Mouse (Mus musculus) heart, postnatal 10 days (tissue): ENCODE data around the gene Ucn2. TPM values are rescaled to one million over a fixed set of nuclear protein-coding genes. Genes with fewer than 3 reads are reported as not detected.

Experiments
- DNase-seq, 2 experiments: peaks; one replicate each; pipeline ENCODE4 v3.0.0; 2021
- intact Hi-C: fragments of 180-260 bp; cut with DNase I; formaldehyde crosslinking; loops from one replicate; pipeline ENCODE4 v1.15.1; 2025
- microRNA-seq, 2 experiments: library from miRNA; unstranded; fragments of <30 nt; microRNA quantifications; one replicate each; pipeline ENCODE4 v1.2.0; 2022
- total RNA-seq, 2 experiments: library from RNA; stranded (reverse); gene quantifications; 2 replicates each; pipeline ENCODE4 v1.2.3; 2021

The Ucn2 gene
- total RNA-seq, 2 experiments from 2014 or later: not detected

DNA sequence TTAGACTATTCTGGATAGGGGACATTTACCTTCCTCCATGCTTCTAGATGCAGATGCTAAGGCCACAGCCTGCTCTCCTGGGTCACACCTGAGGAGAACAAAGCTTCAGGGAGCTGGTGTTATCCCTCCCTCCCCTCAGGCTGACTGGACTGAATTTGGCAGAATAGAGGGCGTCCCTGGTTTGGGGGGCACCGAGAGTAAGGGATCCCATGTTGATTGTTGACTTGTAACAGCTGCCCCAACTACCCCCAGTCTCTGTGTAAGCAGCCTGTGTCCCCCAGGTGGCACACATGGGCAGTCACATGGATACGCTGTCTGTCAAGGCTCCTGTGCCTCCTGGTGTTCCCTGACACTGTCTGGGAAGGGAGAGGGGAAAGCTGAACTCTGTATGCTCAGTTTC lies 42.6 kb downstream of the Ucn2 start:
- no peak for DNase-seq
- intact Hi-C loops: no loop called here

DNA sequence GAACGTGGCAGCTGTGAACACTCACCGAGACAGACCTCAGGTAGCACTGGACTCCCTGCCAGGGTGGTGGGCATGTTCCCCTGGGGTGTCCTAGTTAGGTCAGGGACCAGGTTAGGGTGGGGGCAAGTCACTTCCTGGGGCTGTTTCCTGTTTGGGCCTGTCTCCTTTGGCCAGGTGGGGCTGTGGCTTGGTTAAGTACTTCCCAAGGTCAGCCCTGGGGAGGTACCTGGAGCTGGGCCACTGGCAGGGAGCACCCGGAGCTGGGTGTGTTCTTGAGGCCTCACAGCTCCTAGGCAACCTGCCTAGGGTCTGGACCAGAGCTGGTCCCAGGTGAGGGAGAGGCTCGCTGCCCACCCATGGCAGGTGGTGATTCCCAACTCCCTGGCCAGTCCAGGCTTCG lies 43.1 kb downstream of the Ucn2 start:
- no peak for DNase-seq
- intact Hi-C loops: no loop called here

- intact Hi-C loops: no loop called here
- DNase-seq: no peak
These were observed 44.5 kb downstream of the Ucn2 start for GRCm38 (mm10) chr9:109030312-109030711.

GRCm38 (mm10) chr9:109031001-109031400 lies 45.2 kb downstream of the Ucn2 start:
- intact Hi-C loops: no loop called here

DNA sequence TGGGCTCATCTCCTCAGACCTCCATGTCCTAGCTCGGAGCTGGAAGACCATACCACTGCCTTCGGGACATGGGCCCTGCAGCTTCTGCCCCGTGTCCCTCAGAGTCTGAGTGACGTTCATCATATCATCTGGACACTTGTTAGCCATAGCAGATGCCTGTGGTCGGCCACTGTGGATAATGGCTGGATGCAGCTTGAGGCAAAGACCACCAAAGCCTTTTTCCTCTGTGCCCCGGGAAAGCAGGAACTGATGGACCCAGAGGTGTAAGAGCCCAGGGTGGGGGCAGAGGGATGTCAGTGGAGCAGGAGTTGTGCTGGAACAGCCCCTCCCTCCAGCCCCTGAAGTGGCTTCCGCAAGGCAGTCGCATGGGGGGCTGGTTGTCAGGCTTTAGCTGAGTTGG lies 45.9 kb downstream of the Ucn2 start:
- intact Hi-C loops: no loop called here

More at GRCm38 (mm10) chr9:109031001-109031400, 45.2 kb downstream of the Ucn2 start:
- no peak for DNase-seq

DNA sequence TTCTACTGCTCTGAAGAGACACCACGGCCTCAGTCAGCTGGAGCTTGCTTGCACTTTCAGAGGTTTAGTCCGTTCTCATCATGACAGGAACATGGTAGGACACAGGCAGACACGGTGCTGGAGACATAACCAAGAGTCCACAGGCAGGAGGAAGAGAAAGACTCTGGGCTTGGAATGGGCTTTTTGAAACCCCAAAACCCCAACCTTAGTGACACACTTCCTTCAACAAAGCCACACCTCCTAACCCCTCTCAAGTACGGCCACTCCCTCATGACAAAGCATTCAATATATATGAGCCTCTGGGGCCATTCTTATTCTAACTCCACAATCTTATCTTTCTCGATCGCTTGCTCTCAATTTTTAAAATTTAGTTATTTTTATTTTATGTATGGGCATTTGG lies 46.6 kb downstream of the Ucn2 start:
- no peak for DNase-seq
- intact Hi-C loops: no loop called here

More for the DNA sequence above, 45.9 kb downstream of the Ucn2 start:
- DNase-seq: no peak

Small RNA genes lying within 50 kb of the gene (microRNA-seq; reads per million reads assigned to microRNA genes)
- 0 reads per million in 2 experiments for gene Mir711

Other genes starting within 250 kb of the Ucn2 start
- gene Ip6k2, start 202.2 kb upstream of the Ucn2 start, total RNA-seq: 10 to 100 TPM; 39.6 to 42.0 TPM
- gene Nckipsd, start 177.6 kb upstream of the Ucn2 start, total RNA-seq: 10 to 100 TPM in 1 of 2 experiments, 1 to 10 TPM in 1; 9.0 to 11.5 TPM
- under 1 TPM; 0.22 to 0.24 TPM for gene Celsr3, start 159.7 kb upstream of the Ucn2 start, total RNA-seq
- gene Slc26a6, start 132.7 kb upstream of the Ucn2 start, total RNA-seq: 10 to 100 TPM; 13.6 to 18.0 TPM
- not detected for gene Tmem89, start 71.4 kb upstream of the Ucn2 start, total RNA-seq
- 1,000 to 10,000 TPM; 1,923 to 1,927 TPM for gene Uqcrc1, start 49.4 kb upstream of the Ucn2 start, total RNA-seq
- gene Col7a1, start 32.4 kb upstream of the Ucn2 start, total RNA-seq: 1 to 10 TPM; 1.3 TPM
- 1 to 10 TPM; 2.4 TPM for gene Pfkfb4, start 5.8 kb downstream of the Ucn2 start, total RNA-seq
- gene Shisa5, start 52.6 kb downstream of the Ucn2 start, total RNA-seq: 10 to 100 TPM; 51.6 to 53.2 TPM
- 10 to 100 TPM in 1 of 2 experiments, 1 to 10 TPM in 1; 9.8 to 12.2 TPM for gene Trex1, start 73.7 kb downstream of the Ucn2 start, total RNA-seq
- gene Atrip, start 88.1 kb downstream of the Ucn2 start, total RNA-seq: 10 to 100 TPM in 1 of 2 experiments, 1 to 10 TPM in 1; 9.2 to 10.4 TPM
- gene Ccdc51, start 96.5 kb downstream of the Ucn2 start, total RNA-seq: 10 to 100 TPM; 10.3 to 12.4 TPM
- gene Tma7, start 96.6 kb downstream of the Ucn2 start, total RNA-seq: 100 to 1,000 TPM; 272 to 274 TPM
- gene Plxnb1, start 109.4 kb downstream of the Ucn2 start, total RNA-seq: 10 to 100 TPM; 23.8 to 28.3 TPM
- gene Fbxw21, start 176.0 kb downstream of the Ucn2 start, total RNA-seq: not detected
- gene Fbxw13, start 210.0 kb downstream of the Ucn2 start, total RNA-seq: not detected
- not detected for gene Fbxw20, start 248.7 kb downstream of the Ucn2 start, total RNA-seq